Mouse (Mus musculus) liver, postnatal 0 days (tissue): Measurements from ENCODE around the gene Mfsd4b3.

Source experiments
- CTCF ChIP-seq: sonication (generic); IDR thresholded peaks from 2 replicates; pipeline ENCODE4 v1.5.1; 2016; ENCODE audit warnings: antibody characterized with exemption, low read depth
- EP300 ChIP-seq: IDR thresholded peaks from 2 replicates; pipeline ENCODE4 v1.6.1; 2016; ENCODE audit warnings: antibody characterized with exemption, low read depth, mild to moderate bottlenecking

GRCm38 (mm10) chr10:39967512-39967911 lies 7.6 kb upstream of the Mfsd4b3 start:
- TF ChIP-seq CTCF (no peak), EP300 (no peak)
